Mouse (Mus musculus) T-helper 2 cell (primary cell): ENCODE measurements around the gene Jhy.

Experiments used
- in situ Hi-C: fragments of 300-600 bp; cut with MboI, MseI; formaldehyde crosslinking; loops from one replicate; pipeline ENCODE4 v1.15.1; 2025; ENCODE audit warnings: high pct_unique_total_duplicates

The Jhy gene

GRCm38 (mm10) chr9:40963586-40964417 lies at the start of gene Jhy:
TSS of gene Jhy (minus strand) at chr9:40964118.
- in situ Hi-C loops = no loop called here

- in situ Hi-C loops = no loop called here
Observed at GRCm38 (mm10) chr9:41012456-41012855, 48.5 kb upstream of the Jhy start.

- in situ Hi-C loops = no loop called here
Observed at GRCm38 (mm10) chr9:41011512-41012436, 47.9 kb upstream of the Jhy start.

GRCm38 (mm10) chr9:41007785-41008184 lies 43.9 kb upstream of the Jhy start:
- in situ Hi-C loops = no loop called here

- in situ Hi-C loops = no loop called here
Observed at GRCm38 (mm10) chr9:41004415-41004814, 40.5 kb upstream of the Jhy start, which contains the start of gene Crtam. TSS of gene Crtam (minus strand) at chr9:41004628.

- in situ Hi-C loops = no loop called here
Observed at GRCm38 (mm10) chr9:40997116-40997779, 33.3 kb upstream of the Jhy start.

GRCm38 (mm10) chr9:40994075-40994474 lies 30.2 kb upstream of the Jhy start:
- in situ Hi-C loops = no loop called here

GRCm38 (mm10) chr9:40991511-40991910 lies 27.6 kb upstream of the Jhy start:
- in situ Hi-C loops = no loop called here

GRCm38 (mm10) chr9:40989940-40990588 lies 26.1 kb upstream of the Jhy start:
- in situ Hi-C loops = loop anchor here (10.0 kb wide), 2 partner anchors 155 to 205 kb away; no protein-coding TSS in a partner anchor

GRCm38 (mm10) chr9:40984313-40984712 lies 20.4 kb upstream of the Jhy start:
- in situ Hi-C loops = loop anchor here (10.0 kb wide), 2 partner anchors 150 to 210 kb away; no protein-coding TSS in a partner anchor

- in situ Hi-C loops = loop anchor here (10.0 kb wide), 2 partner anchors 149 to 211 kb away; no protein-coding TSS in a partner anchor
Observed at GRCm38 (mm10) chr9:40983758-40984157, 19.8 kb upstream of the Jhy start.

- in situ Hi-C loops = loop anchor here (10.0 kb wide), 2 partner anchors 148 to 212 kb away; no protein-coding TSS in a partner anchor
Observed at GRCm38 (mm10) chr9:40982480-40982879, 18.6 kb upstream of the Jhy start.

- in situ Hi-C loops = no loop called here
Observed at GRCm38 (mm10) chr9:40974042-40974801, 10.3 kb upstream of the Jhy start.

GRCm38 (mm10) chr9:40964418-40964714 lies 448 bp upstream of the Jhy start:
- in situ Hi-C loops = no loop called here

- in situ Hi-C loops = no loop called here
Observed at GRCm38 (mm10) chr9:40961401-40961800, 2.5 kb downstream of the Jhy start.

- in situ Hi-C loops = no loop called here
Observed at GRCm38 (mm10) chr9:40949039-40949615, 14.8 kb downstream of the Jhy start.

GRCm38 (mm10) chr9:40948473-40948872 lies 15.4 kb downstream of the Jhy start:
- in situ Hi-C loops = no loop called here

- in situ Hi-C loops = no loop called here
Observed at GRCm38 (mm10) chr9:40947131-40947530, 16.8 kb downstream of the Jhy start.

GRCm38 (mm10) chr9:40937425-40937824 lies 26.5 kb downstream of the Jhy start:
- in situ Hi-C loops = no loop called here

- in situ Hi-C loops = no loop called here
Observed at GRCm38 (mm10) chr9:40933323-40933722, 30.6 kb downstream of the Jhy start.
